Mouse (Mus musculus) forebrain, postnatal 0 days (tissue): ENCODE results near the gene Fam219a. TPM values are rescaled to one million over a fixed set of nuclear protein-coding genes. Genes with fewer than 3 reads are reported as not detected.

ENCODE experiments used
- ATAC-seq: fragments of 200-750 bp; cut with Nextera tagmentation; 2 replicates; pipeline ENCODE4 v1.8.0; 2017; ENCODE audit warnings: mild to moderate bottlenecking, moderate library complexity
- DNase-seq: peaks from one replicate; pipeline ENCODE4 v3.0.0-alpha.2; 2015
- H3K27ac ChIP-seq: fragments of 300-500 bp; sonication (generic); 2 replicates; pipeline ENCODE4 v1.5.1; 2014; ENCODE audit warnings: low read depth, mild to moderate bottlenecking, antibody characterized with exemption, low read length, moderate library complexity, mixed read lengths
- H3K27me3 ChIP-seq: fragments of 300-500 bp; sonication (generic); 2 replicates; pipeline ENCODE4 v1.6.1; 2014; ENCODE audit warnings: mild to moderate bottlenecking, low read length, mixed read lengths; ENCODE audit not compliant: insufficient read depth
- H3K36me3 ChIP-seq: fragments of 300-500 bp; sonication (generic); 2 replicates; pipeline ENCODE4 v1.6.1; 2014; ENCODE audit warnings: mild to moderate bottlenecking, moderate library complexity; ENCODE audit not compliant: insufficient read depth
- H3K4me1 ChIP-seq: fragments of 300-500 bp; sonication (generic); 2 replicates; pipeline ENCODE4 v1.6.1; 2014; ENCODE audit warnings: antibody characterized with exemption; ENCODE audit not compliant: insufficient read depth
- H3K4me2 ChIP-seq: fragments of 300-500 bp; sonication (generic); 2 replicates; pipeline ENCODE4 v1.6.1; 2014; ENCODE audit warnings: low read depth, mild to moderate bottlenecking, moderate library complexity
- H3K4me3 ChIP-seq: fragments of 300-500 bp; sonication (generic); 2 replicates; pipeline ENCODE4 v1.5.1; 2014; ENCODE audit warnings: low read depth, low read length, mixed read lengths
- H3K9ac ChIP-seq: fragments of 300-500 bp; sonication (generic); 2 replicates; pipeline ENCODE4 v1.6.1; 2014; ENCODE audit warnings: mild to moderate bottlenecking
- H3K9me3 ChIP-seq: fragments of 300-500 bp; sonication (generic); 2 replicates; pipeline ENCODE4 v1.6.1; 2016; ENCODE audit warnings: low read length
- CTCF ChIP-seq: sonication (generic); IDR thresholded peaks from 2 replicates; pipeline ENCODE4 v1.5.1; 2016; ENCODE audit warnings: antibody characterized with exemption, control low read depth, low read depth
- WGBS: fragments of 180-500 bp; shearing (Covaris S2); extraction: QIAGEN DNeasy Blood & Tissue Kit; methylation state at CpG from one replicate; pipeline ENCODE4 v1.1.7; 2014; 5-methylcytosine and 5-hydroxymethylcytosine counted together
- polyA plus RNA-seq: library from polyadenylated mRNA; unstranded; fragments of >200 nt; fragmentation: Nextera tagmentation; extraction: Ambion mirVana; gene quantifications from 2 replicates; pipeline ENCODE4 v1.2.1, GENCODE M21; 2015
- total RNA-seq: library from RNA; depleted of rRNA; stranded (reverse); fragments of >200 nt; gene quantifications from 2 replicates; pipeline ENCODE4 v1.2.3, GENCODE M21; 2014

The Fam219a gene
- total and polyA plus RNA-seq, 2 experiments from 2014 or later: 18.6 to 95.8 TPM

DNA sequence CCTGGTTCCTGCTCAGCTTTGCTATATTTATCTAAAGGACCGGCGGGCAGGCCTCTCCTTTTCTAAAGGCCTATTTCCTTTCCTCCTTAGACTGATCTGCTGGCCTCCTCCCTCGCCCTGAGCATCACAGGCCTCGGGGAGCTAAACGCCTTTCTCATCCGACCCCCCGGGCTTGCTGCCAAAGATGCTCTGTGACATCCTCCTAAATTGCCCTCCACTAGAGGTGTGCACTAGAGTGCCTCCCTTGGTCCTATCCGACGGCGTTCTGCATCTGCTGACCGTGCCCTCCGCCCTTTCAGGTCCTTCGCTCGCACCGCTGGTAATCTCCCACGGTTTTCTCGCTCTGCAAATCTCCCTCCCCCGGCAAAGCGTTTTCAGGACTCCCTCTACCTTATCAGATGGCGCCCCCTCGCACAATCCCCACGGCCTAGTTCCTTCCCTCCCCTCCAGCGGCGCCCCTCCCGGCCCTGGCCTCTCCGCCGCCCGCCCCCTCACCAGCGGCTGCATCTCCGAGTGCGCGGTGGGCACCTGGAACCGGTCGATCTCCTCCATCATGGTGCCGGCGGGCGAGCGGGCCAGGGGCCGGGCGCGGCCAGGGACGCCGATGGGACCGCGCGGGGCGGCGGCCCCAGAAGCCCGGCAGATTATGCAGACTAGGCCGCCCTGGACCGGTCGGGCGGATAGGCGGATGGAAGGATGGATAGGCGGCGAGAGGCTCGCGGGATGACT is 492 bp downstream of the Fam219a start:
- H3K4me1 ChIP-seq: peaks cover 26% of the 10 kb centered on the region
- no peaks in the 10 kb centered on the region for H3K27me3 ChIP-seq
- peak overlapping the region; percentile 96 for H3K27ac ChIP-seq
- peak; percentile 78 for DNase-seq
- H3K36me3 ChIP-seq: peaks cover 3% of the 10 kb centered on the region; the same call in 1 of the 2 replicates
- WGBS: 3% methylated on average over 49 of the region's 58 CpGs
- no peak; the same call in none of the 2 replicates for TF ChIP-seq CTCF
- peak; percentile 56 for ATAC-seq
- peak overlapping the region; percentile 90 for H3K4me3 ChIP-seq
- no peaks in the 10 kb centered on the region for H3K9me3 ChIP-seq
- H3K4me2 ChIP-seq: peak overlapping the region; percentile 58
- H3K9ac ChIP-seq: peak overlapping the region; percentile 94

DNA sequence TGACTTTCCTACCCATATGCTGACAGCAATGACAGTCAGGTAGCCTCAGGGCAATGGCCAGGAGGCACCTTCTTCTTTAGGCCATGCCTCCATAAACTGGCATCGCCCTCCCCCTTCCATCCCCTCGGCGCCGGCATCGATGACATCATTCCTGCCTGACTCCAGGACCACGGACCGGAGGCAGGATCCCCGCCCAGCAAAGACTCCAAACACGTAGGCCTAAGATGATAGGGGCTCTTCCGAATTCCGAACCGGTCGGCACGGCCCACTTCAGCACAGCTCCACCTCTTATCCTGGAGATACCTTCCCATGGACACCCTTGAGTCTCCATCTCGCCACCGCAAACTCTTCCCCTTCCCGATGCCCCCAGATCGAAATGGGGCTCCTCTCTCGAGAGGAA is 1.1 kb downstream of the Fam219a start:
- 2% methylated on average over 19 of the region's 19 CpGs for whole genome bisulfite sequencing
- TF ChIP-seq CTCF: no peak
- H3K36me3 ChIP-seq: peaks cover 8% of the 10 kb centered on the region
- no peaks in the 10 kb centered on the region for H3K9me3 ChIP-seq
- H3K9ac ChIP-seq: peak overlapping the region; percentile 94
- H3K27me3 ChIP-seq: no peaks in the 10 kb centered on the region
- peaks cover 24% of the 10 kb centered on the region for H3K4me1 ChIP-seq
- peak overlapping the region; percentile 90 for H3K4me3 ChIP-seq
- H3K4me2 ChIP-seq: peak overlapping the region; percentile 58
- H3K27ac ChIP-seq: peak overlapping the region; percentile 96
- ATAC-seq (no peak), DNase-seq (peak; percentile 59)

DNA sequence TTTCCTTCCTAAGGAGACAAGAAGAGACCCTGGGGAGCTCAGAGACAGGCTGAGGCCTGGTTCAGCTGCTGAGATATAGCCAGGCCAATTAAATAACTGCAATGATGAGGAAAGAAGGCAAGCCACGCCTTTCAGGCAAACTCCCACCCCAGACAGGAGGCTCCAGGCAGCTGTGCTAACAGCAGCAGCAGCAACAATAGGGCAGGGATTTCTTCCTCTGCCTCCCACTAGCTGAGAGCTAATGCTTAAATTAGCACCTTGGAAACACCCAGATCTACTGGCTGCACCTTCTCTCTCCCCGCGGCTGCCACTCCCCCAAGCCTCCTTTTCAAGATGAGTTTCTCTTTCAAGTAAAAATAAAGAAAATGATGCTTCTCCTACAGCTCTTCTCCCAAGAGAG is 3.2 kb downstream of the Fam219a start:
- TF ChIP-seq CTCF: no peak
- Histone ChIP-seq H3K9ac (no peak overlapping the region), H3K4me2 (peak overlapping the region; percentile 21), H3K27ac (no peak overlapping the region), H3K4me3 (no peak overlapping the region), H3K36me3 (peaks cover 10% of the 10 kb centered on the region), H3K4me1 (peaks cover 24% of the 10 kb centered on the region), H3K27me3 (no peaks in the 10 kb centered on the region), H3K9me3 (no peaks in the 10 kb centered on the region)
- 9% methylated on average over 3 of the region's 3 CpGs for WGBS
- ATAC-seq: no peak
- DNase-seq: no peak

DNA sequence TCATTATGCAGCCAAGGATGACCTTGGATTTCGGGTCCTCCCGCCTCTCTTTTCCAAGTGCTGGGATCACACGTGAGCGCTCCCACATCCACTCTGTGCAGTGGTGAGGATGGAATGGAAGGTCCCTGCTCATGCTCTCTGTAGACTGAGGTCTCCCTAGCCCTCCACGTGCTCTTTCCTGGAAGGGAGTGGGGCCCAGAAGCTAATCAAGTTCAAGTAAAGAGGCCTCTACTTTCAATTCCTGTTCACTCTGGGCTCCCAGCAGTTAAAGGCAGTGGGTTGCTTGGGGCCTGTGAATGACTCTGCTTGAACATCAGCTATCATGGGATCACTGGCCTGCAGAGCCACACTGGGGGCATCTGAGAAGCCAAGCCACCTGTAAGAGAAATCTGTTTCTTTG is 6.0 kb downstream of the Fam219a start:
- 92% methylated on average over 5 of the region's 5 CpGs for WGBS
- DNase-seq: no peak
- Histone ChIP-seq H3K27me3 (no peaks in the 10 kb centered on the region), H3K4me3 (no peak overlapping the region), H3K9ac (no peak overlapping the region), H3K27ac (no peak overlapping the region), H3K9me3 (no peaks in the 10 kb centered on the region), H3K36me3 (peaks cover 10% of the 10 kb centered on the region), H3K4me2 (no peak overlapping the region), H3K4me1 (peaks cover 24% of the 10 kb centered on the region)
- no peak for ATAC-seq
- TF ChIP-seq CTCF: no peak

DNA sequence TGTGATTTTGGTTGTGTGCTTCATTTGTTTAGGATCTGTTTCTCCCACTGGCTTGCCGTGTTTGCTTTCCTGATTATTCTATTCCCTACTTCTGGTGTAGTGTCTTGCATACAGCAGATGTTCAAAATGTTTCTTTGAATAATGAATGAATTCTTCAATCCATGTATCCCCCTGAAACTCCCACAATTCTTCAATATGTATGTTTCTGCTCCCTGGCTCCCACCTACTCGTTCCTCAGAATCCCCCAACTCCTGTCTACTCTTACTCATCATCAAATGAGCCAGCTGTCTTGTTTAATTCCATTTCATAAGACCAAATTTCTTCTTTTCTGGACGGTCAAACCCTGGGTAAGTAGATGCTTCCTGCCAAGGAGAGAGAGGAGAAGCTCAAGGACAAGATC is 12.2 kb downstream of the Fam219a start:
- H3K27ac ChIP-seq: peak overlapping the region; percentile 15; the same call in 1 of the 2 replicates
- 51% methylated on average over 3 of the region's 3 CpGs for WGBS
- no peaks in the 10 kb centered on the region for H3K36me3 ChIP-seq
- no peaks in the 10 kb centered on the region for H3K4me1 ChIP-seq
- no peaks in the 10 kb centered on the region for H3K9me3 ChIP-seq
- TF ChIP-seq CTCF: no peak
- DNase-seq: no peak
- H3K4me2 ChIP-seq: no peak overlapping the region
- ATAC-seq: peak; percentile 47
- no peak overlapping the region for H3K4me3 ChIP-seq
- H3K9ac ChIP-seq: no peak overlapping the region
- H3K27me3 ChIP-seq: no peaks in the 10 kb centered on the region

DNA sequence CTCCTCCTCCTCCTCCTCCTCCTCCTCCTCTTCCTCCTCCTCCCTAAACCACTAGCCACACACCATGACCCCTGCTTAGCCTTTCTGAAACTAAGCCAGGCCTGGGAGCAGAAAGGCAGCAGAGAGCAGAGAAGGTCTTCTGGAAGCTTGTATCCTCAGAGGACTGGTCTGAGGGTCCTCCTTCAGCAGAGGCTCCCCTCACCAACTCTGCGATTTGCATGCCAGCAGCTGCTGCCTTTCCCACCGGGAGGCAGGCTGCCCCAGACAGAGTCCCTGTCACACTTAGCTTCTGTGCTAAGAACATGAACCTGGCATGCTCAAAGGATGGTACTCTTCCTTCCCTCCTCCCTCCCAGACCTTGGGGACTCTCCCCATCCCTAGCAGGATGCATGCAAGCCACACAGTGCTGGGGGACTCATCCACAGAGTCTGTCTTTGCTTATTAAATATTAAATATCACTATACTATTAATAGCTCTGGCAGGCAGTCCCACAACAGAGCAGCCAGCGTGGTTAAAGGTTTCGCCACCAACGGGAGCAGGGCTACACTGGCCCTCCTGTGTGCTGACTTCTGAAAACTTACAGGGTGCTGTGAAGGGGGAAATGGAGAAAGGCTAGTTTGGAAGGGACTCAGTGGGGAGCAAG is 12.9 kb downstream of the Fam219a start:
- no peaks in the 10 kb centered on the region for H3K4me1 ChIP-seq
- H3K27ac ChIP-seq: no peak overlapping the region
- H3K9me3 ChIP-seq: no peaks in the 10 kb centered on the region
- no peaks in the 10 kb centered on the region for H3K36me3 ChIP-seq
- H3K4me3 ChIP-seq: no peak overlapping the region
- ATAC-seq: no peak
- no peak for DNase-seq
- TF ChIP-seq CTCF: no peak
- no peaks in the 10 kb centered on the region for H3K27me3 ChIP-seq
- no peak overlapping the region for H3K4me2 ChIP-seq
- 60% methylated on average over 5 of the region's 5 CpGs for WGBS
- H3K9ac ChIP-seq: no peak overlapping the region

DNA sequence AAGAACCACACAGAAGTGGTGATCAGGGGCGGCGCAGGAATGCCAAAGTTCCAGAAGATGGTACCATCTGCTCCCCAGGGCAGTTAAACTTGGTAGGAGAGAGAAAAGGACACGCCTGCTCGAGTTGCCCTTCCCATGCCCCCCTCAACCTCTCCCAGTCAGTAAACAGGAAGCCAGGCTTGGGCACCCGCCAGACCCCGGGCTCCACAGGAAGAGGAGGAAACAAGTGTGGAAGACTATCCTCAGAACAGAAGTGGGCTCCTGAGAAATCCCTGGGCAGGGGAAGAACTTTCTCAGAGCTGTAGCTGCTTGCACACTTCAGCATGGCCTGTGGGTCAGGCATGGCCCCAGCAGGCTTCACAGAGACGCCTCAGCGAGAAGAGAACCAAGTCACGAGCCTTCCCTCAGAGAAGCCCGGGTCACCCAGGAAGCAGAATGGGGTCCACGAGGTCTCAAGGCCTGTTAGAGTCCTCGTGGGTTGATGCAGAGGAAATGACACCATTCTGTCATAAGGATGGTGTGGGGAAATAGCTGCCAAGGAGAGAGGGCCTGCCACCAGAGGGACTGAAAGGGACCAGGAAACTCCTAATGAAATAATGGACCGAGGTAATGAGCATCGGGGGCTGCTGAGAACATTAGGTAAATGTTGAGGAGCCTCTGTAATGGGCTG is 14.2 kb downstream of the Fam219a start:
- no peak for TF ChIP-seq CTCF

More for the DNA sequence above, 14.2 kb downstream of the Fam219a start:
- H3K9ac ChIP-seq: no peak overlapping the region
- WGBS: 76% methylated on average over 14 of the region's 14 CpGs
- H3K4me3 ChIP-seq: no peak overlapping the region
- H3K36me3 ChIP-seq: no peaks in the 10 kb centered on the region
- H3K9me3 ChIP-seq: no peaks in the 10 kb centered on the region
- DNase-seq: no peak
- H3K27me3 ChIP-seq: no peaks in the 10 kb centered on the region
- no peak overlapping the region for H3K27ac ChIP-seq
- no peaks in the 10 kb centered on the region for H3K4me1 ChIP-seq
- no peak overlapping the region for H3K4me2 ChIP-seq
- no peak for ATAC-seq
